Mouse (Mus musculus): ENCODE results near the gene Dpy30. TPM values are rescaled to one million over a fixed set of nuclear protein-coding genes. Genes with fewer than 3 reads are reported as not detected.

The Dpy30 gene
- polyA plus RNA-seq, 1 experiment from 2014 or later = 287 TPM

- Histone ChIP-seq H3K4me3 (no peak overlapping the region), H3K27me3 (replicated peaks; ENCODE audit: low read depth, poor library complexity, severe bottlenecking) (no peaks in the 10 kb centered on the region), H3K4me1 (peaks cover 35% of the 10 kb centered on the region), H3K27ac (replicated peaks) (no peak overlapping the region), H3K9me3 (no peaks in the 10 kb centered on the region; the same call in 1 of the 2 replicates), H3K36me3 (replicated peaks) (peaks cover 18% of the 10 kb centered on the region)
- peak; percentile 14 for DNase-seq (ENCODE audit: low spot score)
Measured at GRCm38 (mm10) chr17:74290869-74291268, 32.9 kb downstream of the Dpy30 start.

GRCm38 (mm10) chr17:74290198-74290597, 33.5 kb downstream of the Dpy30 start:
- WGBS = 84% methylated on average over 3 of the region's 3 CpGs
- no peak overlapping the region for H3K4me3 ChIP-seq
- peaks cover 33% of the 10 kb centered on the region for H3K4me1 ChIP-seq
- DNase-seq (ENCODE audit: low spot score) = no peak
- H3K27ac ChIP-seq (replicated peaks) = no peak overlapping the region
- no peaks in the 10 kb centered on the region; the same call in 1 of the 2 replicates for H3K9me3 ChIP-seq
- no peaks in the 10 kb centered on the region for H3K27me3 ChIP-seq (replicated peaks; ENCODE audit: low read depth, poor library complexity, severe bottlenecking)
- H3K36me3 ChIP-seq (replicated peaks) = peaks cover 18% of the 10 kb centered on the region

DNA sequence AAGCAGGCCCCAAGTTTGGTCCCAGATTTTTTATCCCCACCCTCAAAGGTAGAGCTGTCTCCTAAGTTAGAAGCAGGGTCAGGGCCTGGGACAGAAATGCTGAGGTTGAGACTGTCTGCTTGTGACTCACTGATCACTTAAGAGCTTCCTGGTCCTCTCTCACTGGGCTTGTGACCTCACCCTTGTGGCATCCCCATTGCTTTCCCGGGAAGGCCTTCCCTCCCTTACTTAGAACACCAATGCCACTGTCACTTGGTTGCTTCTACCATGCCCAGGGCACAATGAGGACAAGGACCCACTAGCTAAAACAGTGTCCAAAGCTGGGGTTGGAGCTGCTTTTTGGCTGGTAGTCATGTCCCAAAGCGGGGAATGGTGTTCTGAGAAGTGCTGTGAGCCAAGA, 35.1 kb downstream of the Dpy30 start:
- 93% methylated on average over 2 of the region's 2 CpGs for WGBS
- Histone ChIP-seq H3K4me3 (no peak overlapping the region), H3K4me1 (peaks cover 33% of the 10 kb centered on the region), H3K36me3 (replicated peaks) (peaks cover 18% of the 10 kb centered on the region), H3K9me3 (no peaks in the 10 kb centered on the region; the same call in 1 of the 2 replicates), H3K27ac (replicated peaks) (no peak overlapping the region), H3K27me3 (replicated peaks; ENCODE audit: low read depth, poor library complexity, severe bottlenecking) (no peaks in the 10 kb centered on the region)
- DNase-seq (ENCODE audit: low spot score) = no peak

DNA sequence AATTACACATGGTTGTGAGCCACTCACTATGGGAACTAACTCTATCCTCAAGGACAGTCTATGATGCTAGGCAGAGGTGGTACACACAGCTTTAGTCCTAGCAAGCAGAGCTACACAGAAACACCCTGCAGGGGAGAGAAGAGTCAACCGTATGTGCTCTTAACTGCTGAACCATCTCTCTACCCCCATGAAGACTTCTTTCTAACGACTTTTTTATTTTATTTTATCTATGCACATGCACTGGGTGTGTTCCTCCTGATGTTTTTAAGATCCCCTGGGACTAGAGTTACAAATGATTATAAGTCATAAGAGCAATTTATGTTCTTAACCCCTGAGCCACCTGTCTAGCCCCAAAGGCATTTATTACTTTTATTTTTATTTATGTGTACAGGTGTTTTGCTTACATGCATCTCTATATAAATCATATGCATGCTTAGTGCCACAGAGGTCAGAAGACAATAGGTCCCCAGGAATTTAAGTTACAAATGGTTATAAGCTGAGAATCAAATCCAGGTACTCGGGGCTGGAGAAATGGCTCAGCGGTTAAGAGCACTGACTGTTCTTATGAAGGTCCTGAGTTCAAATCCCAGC, 37.5 kb downstream of the Dpy30 start:
- Histone ChIP-seq H3K27me3 (replicated peaks; ENCODE audit: low read depth, poor library complexity, severe bottlenecking) (no peaks in the 10 kb centered on the region), H3K4me3 (no peak overlapping the region), H3K27ac (replicated peaks) (no peak overlapping the region), H3K36me3 (replicated peaks) (peaks cover 21% of the 10 kb centered on the region), H3K9me3 (no peaks in the 10 kb centered on the region; the same call in 1 of the 2 replicates), H3K4me1 (peaks cover 12% of the 10 kb centered on the region)
- WGBS = 88% methylated on average over 4 of the region's 4 CpGs
- no peak for DNase-seq (ENCODE audit: low spot score)

DNA sequence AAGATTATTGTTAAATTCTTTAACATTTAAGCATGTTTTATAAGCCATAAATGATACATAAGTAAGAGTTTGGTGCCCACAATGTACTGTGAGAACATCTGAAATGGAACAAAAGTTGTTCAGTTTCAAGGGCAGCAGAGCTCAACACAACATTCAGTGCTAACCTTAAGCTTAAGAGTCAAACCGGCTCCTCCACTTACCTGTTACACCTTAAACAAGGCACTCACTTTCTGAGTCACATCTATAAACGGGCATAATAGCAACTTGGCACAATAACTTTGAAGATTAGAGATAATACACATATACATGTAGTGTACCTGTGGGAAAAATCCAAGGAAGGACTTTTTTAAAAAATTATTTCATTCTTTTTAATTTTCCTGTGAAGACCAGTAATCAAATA, 38.0 kb downstream of the Dpy30 start:
- peaks cover 26% of the 10 kb centered on the region for H3K36me3 ChIP-seq (replicated peaks)
- no peaks in the 10 kb centered on the region; the same call in 1 of the 2 replicates for H3K9me3 ChIP-seq
- WGBS = 76% methylated on average over 2 of the region's 2 CpGs
- no peak overlapping the region for H3K4me3 ChIP-seq
- no peak overlapping the region for H3K27ac ChIP-seq (replicated peaks)
- H3K4me1 ChIP-seq = peaks cover 7% of the 10 kb centered on the region
- no peak for DNase-seq (ENCODE audit: low spot score)
- H3K27me3 ChIP-seq (replicated peaks; ENCODE audit: low read depth, poor library complexity, severe bottlenecking) = no peaks in the 10 kb centered on the region

DNA sequence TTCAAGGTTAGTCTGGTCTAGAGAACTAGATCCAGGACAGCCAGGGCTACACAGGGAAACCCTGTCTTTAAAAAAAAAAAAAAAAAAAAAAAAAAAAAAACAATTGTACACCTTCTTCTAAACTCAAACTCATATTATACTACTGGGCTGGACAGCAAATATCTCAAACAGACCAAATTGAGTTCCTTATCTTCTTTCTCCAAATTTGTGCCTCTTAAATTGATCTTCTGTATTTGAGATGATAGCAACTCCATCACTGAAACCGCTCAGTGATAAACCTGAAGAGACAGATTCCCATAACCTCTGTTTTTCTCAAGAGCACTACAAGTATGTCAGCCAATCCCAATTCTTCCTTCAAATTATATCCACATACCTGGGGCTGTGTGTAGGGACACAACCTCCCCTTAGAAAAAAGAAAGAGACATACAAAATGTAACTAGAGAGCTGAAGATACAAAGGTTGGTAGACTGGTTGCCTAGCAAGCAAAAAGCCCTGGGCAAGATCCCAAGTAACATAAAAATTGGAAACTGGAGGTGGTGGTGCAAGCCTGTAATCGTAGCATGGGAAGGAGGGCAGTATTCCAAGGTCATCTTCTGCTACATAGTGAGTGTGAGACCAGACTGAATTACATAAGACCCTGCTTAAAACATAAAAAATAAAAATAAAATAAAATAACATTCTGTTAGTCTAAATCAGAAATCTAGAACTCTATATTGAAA, 39.2 kb downstream of the Dpy30 start:
- no peak overlapping the region for H3K4me3 ChIP-seq
- DNase-seq (ENCODE audit: low spot score) = no peak
- no peaks in the 10 kb centered on the region for H3K4me1 ChIP-seq
- WGBS = 91% methylated on average over 2 of the region's 2 CpGs
- peaks cover 32% of the 10 kb centered on the region for H3K36me3 ChIP-seq (replicated peaks)
- no peaks in the 10 kb centered on the region for H3K27me3 ChIP-seq (replicated peaks; ENCODE audit: low read depth, poor library complexity, severe bottlenecking)
- no peaks in the 10 kb centered on the region; the same call in 1 of the 2 replicates for H3K9me3 ChIP-seq
- H3K27ac ChIP-seq (replicated peaks) = no peak overlapping the region

DNA sequence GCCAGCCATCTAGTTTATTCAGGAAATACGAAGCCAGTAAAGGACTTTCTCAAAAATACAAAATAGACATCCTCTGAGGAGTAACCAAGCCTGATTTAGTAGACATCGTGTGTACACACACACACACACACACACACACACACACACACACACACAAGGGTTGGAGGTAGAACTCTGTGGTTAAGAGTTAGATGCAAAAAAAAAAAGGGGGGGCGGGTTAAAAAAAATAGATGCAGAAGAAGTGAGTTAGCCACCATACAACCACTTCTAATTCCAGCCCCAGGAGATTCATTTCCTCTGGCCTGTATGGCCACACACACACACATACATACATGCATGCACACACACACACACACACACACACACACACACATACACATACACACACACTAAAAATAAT, 41.7 kb downstream of the Dpy30 start:
- Histone ChIP-seq H3K4me3 (no peak overlapping the region), H3K27ac (replicated peaks) (no peak overlapping the region), H3K27me3 (replicated peaks; ENCODE audit: low read depth, poor library complexity, severe bottlenecking) (no peaks in the 10 kb centered on the region), H3K4me1 (no peaks in the 10 kb centered on the region), H3K9me3 (no peaks in the 10 kb centered on the region), H3K36me3 (replicated peaks) (peaks cover 14% of the 10 kb centered on the region; the same call in 1 of the 2 replicates)
- WGBS = 95% methylated on average over 3 of the region's 3 CpGs
- no peak for DNase-seq (ENCODE audit: low spot score)

- H3K9me3 ChIP-seq = no peaks in the 10 kb centered on the region
- peaks cover 30% of the 10 kb centered on the region for H3K36me3 ChIP-seq (replicated peaks)
- no peaks in the 10 kb centered on the region for H3K27me3 ChIP-seq (replicated peaks; ENCODE audit: low read depth, poor library complexity, severe bottlenecking)
- 94% methylated on average over 8 of the region's 8 CpGs for WGBS
- H3K4me3 ChIP-seq = no peak overlapping the region
- no peaks in the 10 kb centered on the region for H3K4me1 ChIP-seq
- DNase-seq (ENCODE audit: low spot score) = no peak
- H3K27ac ChIP-seq (replicated peaks) = no peak overlapping the region
Measured at GRCm38 (mm10) chr17:74278966-74279869, 44.5 kb downstream of the Dpy30 start.

GRCm38 (mm10) chr17:74274471-74274870, 49.3 kb downstream of the Dpy30 start:
- Histone ChIP-seq H3K27ac (replicated peaks) (no peak overlapping the region), H3K4me3 (no peak overlapping the region), H3K27me3 (replicated peaks; ENCODE audit: low read depth, poor library complexity, severe bottlenecking) (no peaks in the 10 kb centered on the region), H3K9me3 (no peaks in the 10 kb centered on the region), H3K36me3 (replicated peaks) (peaks cover 30% of the 10 kb centered on the region), H3K4me1 (peaks cover 5% of the 10 kb centered on the region; the same call in 1 of the 2 replicates)
- 93% methylated on average over 3 of the region's 3 CpGs for WGBS
- DNase-seq (ENCODE audit: low spot score) = no peak

DNA sequence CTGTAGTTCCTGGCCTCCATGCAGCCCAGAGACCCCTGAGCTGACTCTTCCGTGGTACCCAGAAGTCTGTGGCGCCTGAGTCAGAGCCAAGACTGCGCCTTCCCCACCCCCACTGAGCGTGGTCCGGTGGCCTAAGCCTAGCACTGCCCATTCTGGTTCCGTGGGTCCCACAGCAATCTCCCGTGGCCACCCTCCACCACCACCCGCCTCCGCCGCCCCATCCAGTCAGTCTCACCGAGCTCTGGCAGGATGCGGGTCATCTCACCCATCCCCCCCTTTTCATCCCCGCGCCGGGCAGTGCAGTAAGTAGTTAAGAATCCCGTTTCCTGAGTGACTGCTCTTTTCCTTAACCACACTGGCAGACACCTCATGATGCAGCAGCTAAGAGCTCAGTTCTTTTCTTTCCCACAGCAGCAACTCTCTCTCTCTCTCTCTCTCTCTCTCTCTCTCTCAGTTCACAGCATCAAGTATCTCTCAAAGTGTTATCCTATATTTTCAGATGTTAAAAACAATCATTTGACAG, 51.0 kb downstream of the Dpy30 start:
- Histone ChIP-seq H3K27ac (replicated peaks) (no peak overlapping the region), H3K27me3 (replicated peaks; ENCODE audit: low read depth, poor library complexity, severe bottlenecking) (no peaks in the 10 kb centered on the region), H3K36me3 (replicated peaks) (peaks cover 42% of the 10 kb centered on the region), H3K4me1 (peaks cover 5% of the 10 kb centered on the region; the same call in 1 of the 2 replicates), H3K4me3 (no peak overlapping the region), H3K9me3 (no peaks in the 10 kb centered on the region)
- DNase-seq (ENCODE audit: low spot score) = no peak
- WGBS = 82% methylated on average over 16 of the region's 16 CpGs

- Histone ChIP-seq H3K36me3 (replicated peaks) (peaks cover 43% of the 10 kb centered on the region), H3K27me3 (replicated peaks; ENCODE audit: low read depth, poor library complexity, severe bottlenecking) (no peaks in the 10 kb centered on the region), H3K27ac (replicated peaks) (no peak overlapping the region), H3K4me1 (peaks cover 5% of the 10 kb centered on the region; the same call in 1 of the 2 replicates), H3K4me3 (no peak overlapping the region), H3K9me3 (no peaks in the 10 kb centered on the region)
- 93% methylated on average over 3 of the region's 3 CpGs for WGBS
- no peak for DNase-seq (ENCODE audit: low spot score)
Measured at GRCm38 (mm10) chr17:74271541-74272268, 52.0 kb downstream of the Dpy30 start.

- 86% methylated on average over 2 of the region's 2 CpGs for whole genome bisulfite sequencing
- no peaks in the 10 kb centered on the region for H3K27me3 ChIP-seq (replicated peaks; ENCODE audit: low read depth, poor library complexity, severe bottlenecking)
- DNase-seq (ENCODE audit: low spot score) = no peak
- H3K27ac ChIP-seq (replicated peaks) = no peak overlapping the region
- H3K9me3 ChIP-seq = no peaks in the 10 kb centered on the region
- H3K36me3 ChIP-seq (replicated peaks) = peaks cover 32% of the 10 kb centered on the region
- H3K4me1 ChIP-seq = peaks cover 13% of the 10 kb centered on the region
- H3K4me3 ChIP-seq = no peak overlapping the region
Measured at GRCm38 (mm10) chr17:74270205-74270604, 53.5 kb downstream of the Dpy30 start.

Measured in embryonic facial prominence, embryonic 10.5 days (tissue).